Mouse (Mus musculus) lung, postnatal 0 days (tissue): ENCODE measurements at regions not wholly inside any gene's neighbourhood (a gene's known extent, or its start where the extent isn't known, plus 50 kb on each side); places are given as distances from the start of the nearest gene placed in this dataset.

Source experiments
- CTCF ChIP-seq: IDR thresholded peaks from 2 replicates; pipeline ENCODE4 v1.5.1; 2016; ENCODE audit warnings: antibody characterized with exemption, mild to moderate bottlenecking
- EP300 ChIP-seq: IDR thresholded peaks from 2 replicates; pipeline ENCODE4 v1.6.1; 2016; ENCODE audit warnings: antibody characterized with exemption, mild to moderate bottlenecking, control low read depth

DNA sequence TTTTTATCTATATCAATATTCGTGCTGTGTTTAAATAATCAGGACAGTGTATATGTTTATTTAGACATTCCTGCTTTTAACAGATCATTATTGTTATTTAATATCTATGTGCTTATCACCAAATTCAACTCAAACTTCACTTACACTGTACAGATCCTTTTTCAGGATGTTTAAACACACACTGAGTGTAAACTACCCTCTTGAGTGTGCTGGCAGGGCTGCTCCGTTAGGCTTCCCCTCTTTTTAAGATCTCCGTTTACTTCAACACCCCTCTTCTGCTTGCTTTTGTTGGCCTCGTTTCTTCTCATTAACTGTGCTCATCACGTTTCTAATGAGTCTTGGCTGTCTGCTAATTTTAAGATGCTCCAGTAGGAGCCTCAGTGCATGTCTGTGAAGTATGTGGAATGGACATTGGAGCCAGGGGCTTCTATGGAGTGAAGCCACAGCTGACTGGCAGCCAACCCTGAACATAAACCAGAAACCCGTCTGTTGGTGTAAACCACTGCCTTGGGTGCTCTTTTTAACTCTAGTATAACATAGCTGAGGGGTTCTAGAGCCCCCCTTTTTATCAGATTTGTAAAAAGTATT, 117.1 kb downstream of the Mtx2 start:
- TF ChIP-seq CTCF (no peak), EP300 (no peak)
